Mouse (Mus musculus) B cell, adult 67 days (primary cell): Measurements from ENCODE around the gene Dpy30. TPM values are rescaled to one million over a fixed set of nuclear protein-coding genes. Genes with fewer than 3 reads are reported as not detected.

ENCODE experiments used
- total RNA-seq, 2 experiments: library from RNA; stranded (reverse); gene quantifications; 4 replicates each; pipeline ENCODE4 v1.2.4; 2023

Dpy30 gene
- 10 to 100 TPM; 42.0 to 46.8 TPM for total RNA-seq

DNA sequence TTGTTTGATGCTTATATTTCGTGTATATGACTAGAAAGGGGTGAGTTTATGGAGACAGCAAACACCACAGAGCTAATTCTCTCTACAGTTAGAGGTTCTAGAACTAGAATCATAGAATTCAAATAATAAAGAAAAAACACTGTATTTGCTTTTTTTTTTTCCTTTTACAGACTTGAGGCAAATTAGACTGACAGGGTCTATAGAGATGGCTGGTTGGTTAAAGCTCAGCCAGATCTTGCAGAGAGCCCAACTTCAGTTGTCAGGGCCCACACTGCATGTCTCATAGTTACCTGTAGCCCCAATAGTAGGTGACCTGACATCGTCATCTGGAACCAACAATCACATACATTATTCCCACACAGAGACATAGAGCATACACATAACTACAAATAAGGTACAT lies at the start of gene Dpy30:
Gene Dpy30, minus strand, starts transcription at position 101 of the 400 bp plus-strand sequence.

DNA sequence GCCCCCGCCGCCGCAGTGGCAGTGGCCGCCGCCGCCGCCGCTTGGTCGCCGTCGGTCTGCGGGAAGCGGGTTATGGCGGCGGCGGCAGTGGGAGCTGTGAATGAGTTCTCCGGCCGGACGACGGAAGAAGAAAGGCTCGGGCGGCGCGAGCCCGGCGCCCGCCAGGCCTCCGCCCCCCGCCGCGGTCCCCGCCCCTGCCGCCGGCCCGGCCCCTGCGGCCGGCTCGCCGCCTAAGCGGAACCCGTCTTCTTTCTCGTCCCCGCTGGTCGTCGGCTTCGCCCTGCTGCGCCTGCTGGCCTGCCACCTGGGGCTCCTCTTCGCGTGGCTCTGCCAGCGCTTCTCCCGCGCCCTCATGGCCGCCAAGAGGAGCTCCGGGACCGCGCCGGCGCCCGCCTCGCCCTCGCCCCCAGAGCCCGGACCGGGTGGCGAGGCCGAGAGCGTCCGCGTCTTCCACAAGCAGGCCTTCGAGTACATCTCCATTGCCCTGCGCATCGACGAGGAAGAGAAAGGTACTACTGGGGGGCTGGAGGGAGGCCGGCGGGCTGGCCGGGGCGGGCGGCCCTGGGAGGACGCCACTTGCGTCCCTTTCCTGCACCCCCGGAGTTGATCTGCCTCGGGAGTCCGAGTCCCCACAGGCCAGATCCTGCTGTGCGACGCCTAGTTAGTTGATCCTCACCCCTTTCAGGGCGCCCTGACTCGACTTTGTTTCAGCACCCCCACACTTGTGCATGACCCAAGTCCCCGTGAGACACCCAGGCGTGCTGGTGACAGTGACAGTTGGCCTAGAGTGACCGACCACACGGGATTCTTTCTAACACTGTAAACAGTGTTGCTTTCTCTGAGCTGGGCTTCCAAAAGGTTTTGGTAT lies 15.4 kb upstream of the Dpy30 start, which contains the start of gene Spast:
Gene Spast, plus strand, starts transcription at position 51 of the 868 bp plus-strand sequence.

DNA sequence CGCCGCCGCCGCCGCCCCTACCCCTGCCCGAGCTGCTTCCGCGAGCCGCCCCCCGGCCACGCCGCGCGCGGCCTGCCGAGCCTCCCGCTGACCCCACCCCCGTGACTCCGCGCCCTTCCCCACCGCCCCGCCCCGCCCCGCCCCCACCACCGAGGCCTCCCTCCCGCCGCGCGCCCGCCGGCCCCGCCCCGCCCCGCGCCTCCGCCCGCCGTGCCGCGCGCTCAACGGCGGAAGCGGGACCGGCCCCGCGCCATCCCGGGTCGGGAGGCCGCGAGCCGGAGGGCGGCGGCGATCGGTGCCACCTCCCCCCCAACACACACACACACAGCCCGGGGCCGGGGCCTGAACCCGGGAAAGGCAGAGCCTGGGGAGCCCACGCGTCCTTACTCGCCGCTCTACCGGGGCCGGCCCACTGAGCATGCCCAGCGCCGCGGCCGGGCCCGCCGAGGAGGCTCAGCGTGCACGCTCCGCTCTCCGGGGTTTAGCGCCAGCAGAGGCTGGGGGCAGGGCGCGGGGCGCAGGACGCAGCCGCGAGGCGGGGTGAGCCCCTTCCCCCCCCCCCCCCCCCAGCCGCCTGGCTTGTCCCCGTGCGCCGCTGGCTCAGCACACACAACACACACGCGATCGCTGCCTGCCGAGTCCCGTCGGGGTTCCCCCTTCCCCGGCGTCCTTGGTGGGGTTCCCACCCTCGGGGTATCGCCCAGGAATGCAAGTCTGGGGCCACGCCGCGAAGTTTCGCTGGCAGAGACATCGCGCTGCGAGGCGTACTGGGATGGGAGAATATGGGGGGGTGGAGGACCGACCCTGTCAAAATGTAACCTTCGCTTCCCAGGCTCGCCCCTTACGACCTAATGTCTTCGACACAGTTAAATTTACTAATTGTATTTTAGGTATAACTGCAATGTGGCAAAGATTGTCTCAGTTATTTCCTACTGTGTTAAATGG lies 28.4 kb downstream of the Dpy30 start, which contains the start of gene Memo1:
Gene Memo1, minus strand, starts transcription at position 496 of the 945 bp plus-strand sequence.

Other genes starting within 250 kb of the Dpy30 start
- 10 to 100 TPM; 32.4 to 33.1 TPM for gene Memo1, start 28.4 kb downstream of the Dpy30 start, total RNA-seq
- 10 to 100 TPM; 29.5 to 33.2 TPM for gene Spast, start 15.0 kb upstream of the Dpy30 start, total RNA-seq
- gene Slc30a6, start 71.7 kb upstream of the Dpy30 start, total RNA-seq = 10 to 100 TPM; 16.3 to 19.3 TPM
- gene Nlrc4, start 135.2 kb upstream of the Dpy30 start, total RNA-seq = 10 to 100 TPM; 21.9 to 24.8 TPM
- gene Yipf4, start 165.5 kb upstream of the Dpy30 start, total RNA-seq = 10 to 100 TPM; 62.6 to 73.1 TPM
- gene Birc6, start 204.4 kb upstream of the Dpy30 start, total RNA-seq = 100 to 1,000 TPM; 229 to 236 TPM